Mouse (Mus musculus) G1E (cell line): Measurements from ENCODE around the gene Ptprj.

ENCODE experiments used
- CTCF ChIP-seq: IDR thresholded peaks from 2 replicates; pipeline ENCODE4 v1.5.1; 2012; ENCODE audit warnings: low read depth, low read length, inconsistent platforms, mixed read lengths
- GATA1 ChIP-seq: IDR thresholded peaks from 2 replicates; pipeline ENCODE4 v1.6.1; 2012; ENCODE audit warnings: borderline replicate concordance, low read length, inconsistent platforms, mixed read lengths
- TAL1 ChIP-seq: conservative IDR thresholded peaks from 2 replicates; pipeline ENCODE4 v1.6.1; 2012; ENCODE audit warnings: low read depth, low read length, inconsistent platforms, mixed read lengths

DNA sequence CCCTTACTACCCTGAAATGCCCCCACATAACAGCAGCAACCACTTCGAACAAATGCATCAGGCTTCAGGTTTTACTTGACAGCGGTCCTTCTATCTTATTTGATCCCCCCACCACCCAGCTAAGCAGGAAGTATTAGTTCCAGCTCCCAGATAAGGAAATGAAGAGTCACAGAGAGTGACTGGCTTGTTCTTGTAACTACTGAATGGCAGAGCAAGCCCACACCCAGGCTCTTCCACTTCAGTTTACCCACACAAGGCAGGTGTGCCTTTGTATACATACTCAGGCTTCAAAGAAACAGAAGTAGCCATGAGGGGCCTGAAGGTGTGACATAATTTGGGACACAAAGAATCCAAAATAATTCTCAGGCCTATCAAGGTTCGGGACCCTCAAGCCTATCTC, 5.3 kb downstream of the Ptprj start:
- TF ChIP-seq CTCF = no peak
- TF ChIP-seq GATA1 = no peak
- TF ChIP-seq TAL1 = no peak
